ENCODE assay signal across 24 mouse cellular contexts in genomic region chr16:11471246-11471645, GRCm38 (mm10).
"Had no signal": no experiment of that assay in that cellular context is flagged by ENCODE, and none has a peak within 500 bp of the region (broad histone marks: within the 10 kb centered on the region; RNA-seq: fewer than 3 reads in every experiment).

No protein-coding gene starts in this region.

- H3K4me2 ChIP-seq: embryonic facial prominence, embryonic 12.5 days; embryonic facial prominence, embryonic 13.5 days; embryonic facial prominence, embryonic 15.5 days; forebrain, embryonic 12.5 days; forebrain, embryonic 13.5 days; forebrain, embryonic 15.5 days had no signal

- H3K27me3 ChIP-seq: embryonic facial prominence, embryonic 12.5 days; embryonic facial prominence, embryonic 13.5 days; embryonic facial prominence, embryonic 15.5 days; forebrain, embryonic 12.5 days; forebrain, embryonic 13.5 days; forebrain, embryonic 15.5 days had no signal

- H3K27ac ChIP-seq: embryonic facial prominence, embryonic 10.5 days; embryonic facial prominence, embryonic 12.5 days; embryonic facial prominence, embryonic 13.5 days; embryonic facial prominence, embryonic 15.5 days; forebrain, embryonic 10.5 days; forebrain, embryonic 12.5 days; forebrain, embryonic 13.5 days; forebrain, embryonic 15.5 days; gastrocnemius, adult 2 months; heart, adult 2 months; heart, embryonic 10.5 days had no signal

- DNase-seq: cerebellum, adult 8-10 months; cerebellum, adult 9-11 months; embryo, embryonic 11 days; forebrain, postnatal 0 days; gastrocnemius, adult 2 months; gastrocnemius, postnatal 10 days; gastrocnemius, postnatal 14 days; gastrocnemius, postnatal 25 days; gastrocnemius, postnatal 36 days; heart, adult 11 months; heart, adult 18-20 months; heart, adult 2 months had no signal

- H3K9ac ChIP-seq: embryonic facial prominence, embryonic 12.5 days; embryonic facial prominence, embryonic 13.5 days; embryonic facial prominence, embryonic 15.5 days; forebrain, embryonic 12.5 days; forebrain, embryonic 13.5 days; forebrain, embryonic 15.5 days; forebrain, postnatal 0 days had no signal

- H3K9me3 ChIP-seq: embryonic facial prominence, embryonic 10.5 days; embryonic facial prominence, embryonic 12.5 days; embryonic facial prominence, embryonic 13.5 days; embryonic facial prominence, embryonic 15.5 days; forebrain, embryonic 10.5 days; forebrain, embryonic 12.5 days; forebrain, embryonic 13.5 days; forebrain, embryonic 15.5 days; heart, embryonic 10.5 days had no signal

- H3K4me1 ChIP-seq: embryonic facial prominence, embryonic 10.5 days; embryonic facial prominence, embryonic 12.5 days; forebrain, embryonic 10.5 days; forebrain, embryonic 12.5 days had no signal

- H3K4me3 ChIP-seq: embryonic facial prominence, embryonic 10.5 days; embryonic facial prominence, embryonic 12.5 days; embryonic facial prominence, embryonic 13.5 days; embryonic facial prominence, embryonic 15.5 days; erythroblast, embryonic 14.5 days; forebrain, embryonic 10.5 days; forebrain, embryonic 12.5 days; forebrain, embryonic 13.5 days; forebrain, embryonic 15.5 days; gastrocnemius, adult 2 months; heart, adult 2 months; heart, embryonic 10.5 days had no signal

- ATAC-seq: forebrain, embryonic 13.5 days; forebrain, embryonic 14.5 days; forebrain, embryonic 15.5 days; forebrain, embryonic 16.5 days; forebrain, postnatal 0 days had no signal

- H3K36me3 ChIP-seq: embryonic facial prominence, embryonic 10.5 days; embryonic facial prominence, embryonic 12.5 days; embryonic facial prominence, embryonic 13.5 days; embryonic facial prominence, embryonic 15.5 days; forebrain, embryonic 10.5 days; forebrain, embryonic 12.5 days; forebrain, embryonic 15.5 days; heart, embryonic 10.5 days had no signal
